ENCODE assay signal across 21 mouse cellular contexts in genomic region chr8:109725106-109725505, GRCm38 (mm10). TPM values are rescaled to one million over a fixed set of nuclear protein-coding genes. Genes with fewer than 3 reads are reported as not detected.
A peak's percentile ranks its signal among the peaks of the same experiment; 100 is the strongest.
DNase-seq lines count a peak whose midpoint lies in the region; ATAC-seq and TF ChIP-seq lines count a peak whose summit lies in the region.
"Had no signal": no experiment of that assay in that cellular context is flagged by ENCODE, and none has a peak within 500 bp of the region (broad histone marks: within the 10 kb centered on the region; RNA-seq: fewer than 3 reads in every experiment).

No protein-coding gene starts in this region.

- no peak for DNase-seq in frontal cortex, postnatal 10 days (ENCODE audit: low spot score in 2 of 2)
- DNase-seq in kidney, adult 2 months, result peak; percentile 83
- no peak for DNase-seq in liver, postnatal 0 days
- DNase-seq: adrenal gland, postnatal 14 days; B cell, adult 2 months; cerebellum, adult 11-12 months; cerebellum, adult 9-11 months; cerebellum, postnatal 36 days; gastrocnemius, adult 2 months; gastrocnemius, postnatal 25 days; heart, adult 11 months; heart, postnatal 14 days had no signal

- no peak overlapping the region for H3K4me3 ChIP-seq in kidney, adult 2 months (ENCODE audit: insufficient read depth, low read depth, low read length)
- H3K4me3 ChIP-seq in kidney, embryonic 14.5 days (ENCODE audit: low read length), result no peak overlapping the region
- no peak overlapping the region for H3K4me3 ChIP-seq in kidney, embryonic 16.5 days (ENCODE audit: low read length)
- no peak overlapping the region for H3K4me3 ChIP-seq in liver, postnatal 0 days (ENCODE audit: low read depth, low read length)
- H3K4me3 ChIP-seq: embryonic facial prominence, embryonic 13.5 days; forebrain, embryonic 12.5 days; gastrocnemius, adult 2 months; hindbrain, embryonic 13.5 days had no signal

- no peaks in the 10 kb centered on the region for H3K27me3 ChIP-seq in kidney, adult 2 months (replicated peaks; ENCODE audit: control insufficient read depth, insufficient read depth, low read length)
- no peaks in the 10 kb centered on the region for H3K27me3 ChIP-seq in kidney, embryonic 14.5 days (ENCODE audit: control insufficient read depth, insufficient read depth, low read length)
- H3K27me3 ChIP-seq in kidney, embryonic 16.5 days (ENCODE audit: insufficient read depth, low read length), result no peaks in the 10 kb centered on the region
- no peaks in the 10 kb centered on the region for H3K27me3 ChIP-seq in liver, postnatal 0 days (ENCODE audit: insufficient read depth, low read length)
- H3K27me3 ChIP-seq: embryonic facial prominence, embryonic 13.5 days; forebrain, embryonic 12.5 days; hindbrain, embryonic 13.5 days had no signal

- TF ChIP-seq EP300 in liver, postnatal 0 days (IDR thresholded peaks at IDR 0.05; ENCODE audit: low read depth), result no peak

- peaks cover 5% of the 10 kb centered on the region for H3K36me3 ChIP-seq in kidney, adult 2 months (ENCODE audit: control insufficient read depth, insufficient read depth, low read length)
- H3K36me3 ChIP-seq in kidney, embryonic 14.5 days (ENCODE audit: control insufficient read depth, insufficient read depth, low read length), result peaks cover 65% of the 10 kb centered on the region
- peaks cover 62% of the 10 kb centered on the region for H3K36me3 ChIP-seq in kidney, embryonic 16.5 days (ENCODE audit: insufficient read depth, low read length)
- peaks cover 59% of the 10 kb centered on the region for H3K36me3 ChIP-seq in liver, postnatal 0 days (replicated peaks; ENCODE audit: insufficient read depth, low read length)

- H3K4me1 ChIP-seq in kidney, adult 2 months (ENCODE audit: control insufficient read depth, insufficient read depth, low read length), result peaks cover 8% of the 10 kb centered on the region
- no peaks in the 10 kb centered on the region for H3K4me1 ChIP-seq in kidney, embryonic 14.5 days (ENCODE audit: control insufficient read depth, insufficient read depth, low read length)
- no peaks in the 10 kb centered on the region for H3K4me1 ChIP-seq in kidney, embryonic 16.5 days (ENCODE audit: insufficient read depth, low read length)
- H3K4me1 ChIP-seq in liver, postnatal 0 days (ENCODE audit: insufficient read depth), result no peaks in the 10 kb centered on the region
- H3K4me1 ChIP-seq: embryonic facial prominence, embryonic 13.5 days; forebrain, embryonic 12.5 days; hindbrain, embryonic 13.5 days had no signal

- peak overlapping the region; percentile 57 for H3K27ac ChIP-seq in kidney, adult 2 months (ENCODE audit: insufficient read depth, low read depth, low read length)
- no peak overlapping the region for H3K27ac ChIP-seq in kidney, embryonic 14.5 days (ENCODE audit: low read depth, low read length)
- 0 out of 2 replicates have a peak overlapping the region, but pooled peaks have one; percentile 28 for H3K27ac ChIP-seq in kidney, embryonic 16.5 days (ENCODE audit: low read length)
- H3K27ac ChIP-seq in liver, postnatal 0 days (ENCODE audit: low read depth), result no peak overlapping the region
- H3K27ac ChIP-seq: embryonic facial prominence, embryonic 13.5 days; forebrain, embryonic 12.5 days; gastrocnemius, adult 2 months; hindbrain, embryonic 13.5 days had no signal

- peak; percentile 48 for ATAC-seq in frontal cortex, adult (ENCODE audit: low TSS enrichment)
- no peak for ATAC-seq in kidney, embryonic 14.5 days (ENCODE audit: low FRiP score, low TSS enrichment)
- no peak for ATAC-seq in kidney, embryonic 16.5 days (ENCODE audit: low FRiP score, low TSS enrichment)
- no peak for ATAC-seq in megakaryocyte-erythroid progenitor cell, adult 5-6 weeks (replicated peaks; ENCODE audit: low FRiP score, low TSS enrichment, poor library complexity, severe bottlenecking)
- no peak for ATAC-seq in liver, postnatal 0 days
- ATAC-seq: activated CD4-positive, CD25-positive, alpha-beta regulatory T cell, adult 4 months; forebrain, embryonic 16.5 days had no signal

- no peak for TF ChIP-seq POLR2A in kidney, adult 2 months (IDR thresholded peaks at IDR 0.05; ENCODE audit: low read depth, low read length)

- no peak for TF ChIP-seq CTCF in kidney, adult 2 months (conservative IDR thresholded peaks at IDR 0.05; ENCODE audit: insufficient read depth, insufficient read length, low read depth, low read length)
- no peak for TF ChIP-seq CTCF in liver, postnatal 0 days (IDR thresholded peaks at IDR 0.05; ENCODE audit: low read depth)

- no peak overlapping the region for H3K4me2 ChIP-seq in kidney, embryonic 14.5 days (replicated peaks; ENCODE audit: low read depth, low read length)
- H3K4me2 ChIP-seq in kidney, embryonic 16.5 days (replicated peaks; ENCODE audit: low read depth, low read length), result no peak overlapping the region
- H3K4me2 ChIP-seq in liver, postnatal 0 days (ENCODE audit: low read depth, low read length), result no peak overlapping the region
- H3K4me2 ChIP-seq: embryonic facial prominence, embryonic 13.5 days; forebrain, embryonic 12.5 days; hindbrain, embryonic 13.5 days had no signal

- WGBS in kidney, adult 2 months, result 43% methylated on average over 3 of the region's 3 CpGs
- 89% methylated on average over 3 of the region's 3 CpGs for WGBS in kidney, embryonic 14.5 days
- WGBS in kidney, embryonic 16.5 days, result 75% methylated on average over 3 of the region's 3 CpGs
- 86% methylated on average over 3 of the region's 3 CpGs for WGBS in liver, postnatal 0 days (ENCODE audit: insufficient replicate concordance)

- no peaks in the 10 kb centered on the region for H3K9me3 ChIP-seq in kidney, embryonic 14.5 days (ENCODE audit: control insufficient read depth, low read length)
- no peaks in the 10 kb centered on the region for H3K9me3 ChIP-seq in kidney, embryonic 16.5 days (ENCODE audit: low read length)
- no peaks in the 10 kb centered on the region for H3K9me3 ChIP-seq in liver, postnatal 0 days (ENCODE audit: low read length)
- H3K9me3 ChIP-seq: embryonic facial prominence, embryonic 13.5 days; forebrain, embryonic 12.5 days; hindbrain, embryonic 13.5 days had no signal

- H3K9ac ChIP-seq in kidney, embryonic 14.5 days (ENCODE audit: low read depth, low read length), result no peak overlapping the region
- no peak overlapping the region for H3K9ac ChIP-seq in kidney, embryonic 16.5 days (replicated peaks; ENCODE audit: low read length)
- H3K9ac ChIP-seq in liver, postnatal 0 days (replicated peaks), result no peak overlapping the region
- H3K9ac ChIP-seq: embryonic facial prominence, embryonic 13.5 days; forebrain, embryonic 12.5 days; hindbrain, embryonic 13.5 days had no signal

RNA-seq across cellular contexts. Expression of gene Atxn1l, which starts 12.4 kb away (rescaled TPM):
- polyA plus RNA-seq in kidney, adult 2 months (2012; rRNA removed), result 16.9 and 17.2 TPM in 2 replicates
- polyA plus RNA-seq in kidney, embryonic 14.5 days (2014; fragmentation: Nextera tagmentation; extraction: Ambion mirVana), result 5.4 and 5.6 TPM in 2 replicates
- 7.5 and 9.3 TPM in 2 replicates for polyA plus RNA-seq in kidney, embryonic 16.5 days (2015; fragmentation: Nextera tagmentation; extraction: Ambion mirVana)
- 8.5 and 18.3 TPM in 2 replicates for total RNA-seq in megakaryocyte-erythroid progenitor cell, adult 5-6 weeks (2014; fragmentation: Nextera tagmentation)
- 8.7 and 9.2 TPM in 2 replicates for total RNA-seq in megakaryocyte-erythroid progenitor cell, adult 5-6 weeks (2017)
- polyA plus RNA-seq in liver, postnatal 0 days (2015; fragmentation: Nextera tagmentation; extraction: Ambion mirVana), result 1.7 and 1.8 TPM in 2 replicates

RNA-seq across cellular contexts. Expression of gene Zfp821, which starts 19.8 kb away (rescaled TPM):
- 9.6 and 10.7 TPM in 2 replicates for polyA plus RNA-seq in kidney, adult 2 months (2012; rRNA removed)
- polyA plus RNA-seq in kidney, embryonic 14.5 days (2014; fragmentation: Nextera tagmentation; extraction: Ambion mirVana), result 29.0 and 36.2 TPM in 2 replicates
- polyA plus RNA-seq in kidney, embryonic 16.5 days (2015; fragmentation: Nextera tagmentation; extraction: Ambion mirVana), result 25.1 and 28.5 TPM in 2 replicates
- 6.6 and 8.7 TPM in 2 replicates for total RNA-seq in megakaryocyte-erythroid progenitor cell, adult 5-6 weeks (2014; fragmentation: Nextera tagmentation)
- total RNA-seq in megakaryocyte-erythroid progenitor cell, adult 5-6 weeks (2017), result 7.3 and 10.2 TPM in 2 replicates
- polyA plus RNA-seq in liver, postnatal 0 days (2015; fragmentation: Nextera tagmentation; extraction: Ambion mirVana), result 3.1 and 3.7 TPM in 2 replicates

RNA-seq across cellular contexts. Expression of gene Ist1, which starts 32.0 kb away (rescaled TPM):
- 49.5 and 54.0 TPM in 2 replicates for polyA plus RNA-seq in kidney, adult 2 months (2012; rRNA removed)
- polyA plus RNA-seq in kidney, embryonic 14.5 days (2014; fragmentation: Nextera tagmentation; extraction: Ambion mirVana), result 115 and 143 TPM in 2 replicates
- 160 TPM in 2 replicates for polyA plus RNA-seq in kidney, embryonic 16.5 days (2015; fragmentation: Nextera tagmentation; extraction: Ambion mirVana)
- 71.2 and 72.9 TPM in 2 replicates for total RNA-seq in megakaryocyte-erythroid progenitor cell, adult 5-6 weeks (2014; fragmentation: Nextera tagmentation)
- 80.7 and 86.8 TPM in 2 replicates for total RNA-seq in megakaryocyte-erythroid progenitor cell, adult 5-6 weeks (2017)
- polyA plus RNA-seq in liver, postnatal 0 days (2015; fragmentation: Nextera tagmentation; extraction: Ambion mirVana), result 36.1 and 38.3 TPM in 2 replicates

RNA-seq across cellular contexts. Expression of gene Ap1g1, which starts 53.2 kb away (rescaled TPM):
- polyA plus RNA-seq in kidney, adult 2 months (2012; rRNA removed), result 67.0 and 72.0 TPM in 2 replicates
- 25.3 and 38.8 TPM in 2 replicates for polyA plus RNA-seq in kidney, embryonic 14.5 days (2014; fragmentation: Nextera tagmentation; extraction: Ambion mirVana)
- 46.6 and 53.6 TPM in 2 replicates for polyA plus RNA-seq in kidney, embryonic 16.5 days (2015; fragmentation: Nextera tagmentation; extraction: Ambion mirVana)
- 65.0 and 65.3 TPM in 2 replicates for total RNA-seq in megakaryocyte-erythroid progenitor cell, adult 5-6 weeks (2014; fragmentation: Nextera tagmentation)
- total RNA-seq in megakaryocyte-erythroid progenitor cell, adult 5-6 weeks (2017), result 55.6 and 69.0 TPM in 2 replicates
- polyA plus RNA-seq in liver, postnatal 0 days (2015; fragmentation: Nextera tagmentation; extraction: Ambion mirVana), result 13.3 and 14.0 TPM in 2 replicates

Comparison
In these comparisons a context has a peak if more than half of its experiments do, and no peak if none do; other contexts are left out.
1. H3K27ac ChIP-seq: peak in kidney, adult 2 months (single experiment) and kidney, embryonic 16.5 days (single experiment); none in kidney, embryonic 14.5 days (single experiment) and liver, postnatal 0 days (single experiment).